Mouse (Mus musculus): ENCODE measurements around the gene Zfp710. TPM values are rescaled to one million over a fixed set of nuclear protein-coding genes. Genes with fewer than 3 reads are reported as not detected.

Gene Zfp710
- total and polyA plus RNA-seq, 3 experiments: 7.6 to 16.2 (median 14.4) TPM

DNA sequence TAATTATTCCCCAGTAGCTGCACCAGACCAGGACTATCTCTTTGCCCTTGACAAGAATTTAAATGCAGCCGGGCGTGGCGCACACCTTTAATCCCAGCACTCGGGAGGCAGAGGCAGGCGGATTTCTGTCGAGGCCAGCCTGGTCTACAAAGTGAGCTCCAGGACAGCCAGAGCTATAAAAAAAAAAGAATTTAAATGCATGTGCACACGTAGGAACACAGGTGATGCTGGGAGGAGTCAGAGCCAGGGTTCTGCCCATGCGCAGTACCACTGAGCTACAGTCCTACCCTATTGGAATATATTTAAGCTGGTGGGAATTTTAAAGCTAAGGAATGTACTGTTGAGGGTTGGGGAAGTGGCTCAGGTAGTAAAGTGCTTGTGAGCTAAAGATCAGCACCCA lies 6.4 kb downstream of the Zfp710 start:
- Histone ChIP-seq H3K4me3 (replicated peaks in 1 of 3; ENCODE audit: low read depth in 2 of 3, low read length in 2 of 3, poor library complexity in 1 of 3) (no peak overlapping the region), H3K27ac (ENCODE audit: insufficient read depth, low read depth) (no peak overlapping the region), H3K27me3 (replicated peaks) (no peaks in the 10 kb centered on the region), H3K9ac (ENCODE audit: insufficient read depth, low read depth) (no peak overlapping the region), H3K79me2 (replicated peaks; ENCODE audit: control insufficient read depth, extremely low read depth, insufficient read depth, poor library complexity, severe bottlenecking) (peaks cover 74% of the 10 kb centered on the region), H3K4me2 (ENCODE audit: insufficient read depth, low read depth, poor library complexity, severe bottlenecking) (no peak overlapping the region), H3K36me3 (replicated peaks in 1 of 2; ENCODE audit: control insufficient read depth in 1 of 2, insufficient read depth in 1 of 2, low read length in 1 of 2) (peaks cover 0 to 24% of the 10 kb centered on the region in 2 experiments), H3K9me3 (replicated peaks; ENCODE audit: low read length) (no peaks in the 10 kb centered on the region), H3K4me1 (ENCODE audit: control insufficient read depth in 1 of 2, insufficient read depth in 2 of 2) (peaks cover 27 to 68% of the 10 kb centered on the region in 2 experiments)
- TF ChIP-seq PAX5 (IDR thresholded peaks at IDR 0.05; ENCODE audit: low read length): no peak
- TF ChIP-seq GABPA (IDR thresholded peaks at IDR 0.05; ENCODE audit: insufficient replicate concordance, low read depth, low read length): no peak
- TF ChIP-seq USF2 (conservative IDR thresholded peaks at IDR 0.05; ENCODE audit: low read depth, low read length): no peak
- no peak for TF ChIP-seq USF1 (IDR thresholded peaks at IDR 0.05; ENCODE audit: low read depth, low read length)
- TF ChIP-seq TCF12 (IDR thresholded peaks at IDR 0.05; ENCODE audit: low read depth, low read length): no peak
- TF ChIP-seq MAFK (IDR thresholded peaks at IDR 0.05; ENCODE audit: insufficient replicate concordance, low read length): no peak
- TF ChIP-seq EP300 (IDR thresholded peaks at IDR 0.05; ENCODE audit: low read length): no peak
- TF ChIP-seq TBP (conservative IDR thresholded peaks at IDR 0.05; ENCODE audit: low read depth, low read length): no peak
- no peak for TF ChIP-seq NRF1 (IDR thresholded peaks at IDR 0.05; ENCODE audit: low read depth, low read length)
- in situ Hi-C loops (cut with MboI; ENCODE audit: low pct_ligation_motif_present, low pct_unique_long_range_greater_than_20kb, low sequenced_read_pairs) (no loop called here), dilution Hi-C loops (cut with MboI; ENCODE audit: extremely low pct_ligation_motif_present, extremely low pct_unique_long_range_greater_than_20kb, low sequenced_read_pairs) (no loop called here)
- no peak for DNase-seq (ENCODE audit: extremely low read depth)

DNA sequence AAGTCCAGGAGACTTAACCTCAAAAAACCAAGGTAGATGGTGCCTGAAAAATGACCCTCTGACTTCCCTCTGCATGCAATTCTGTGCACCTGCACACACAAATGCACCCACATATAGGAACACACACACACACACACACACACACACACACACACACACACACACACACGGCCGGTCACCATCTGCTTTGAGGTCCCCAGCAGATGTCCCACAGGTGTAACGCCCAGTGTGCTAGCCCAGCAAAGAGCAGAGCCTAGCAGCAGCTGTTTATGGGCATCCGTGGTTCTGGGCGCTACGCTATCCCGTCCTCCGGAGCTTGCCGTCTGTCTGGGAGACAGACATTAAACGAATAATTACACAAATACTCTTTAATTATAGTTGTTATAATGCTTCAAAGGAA lies 6.9 kb downstream of the Zfp710 start:
- Histone ChIP-seq H3K9me3 (replicated peaks; ENCODE audit: low read length) (no peaks in the 10 kb centered on the region), H3K4me2 (ENCODE audit: insufficient read depth, low read depth, poor library complexity, severe bottlenecking) (peak overlapping the region; percentile 96), H3K4me1 (ENCODE audit: control insufficient read depth in 1 of 2, insufficient read depth in 2 of 2) (peaks cover 27 to 73% of the 10 kb centered on the region in 2 experiments), H3K79me2 (replicated peaks; ENCODE audit: control insufficient read depth, extremely low read depth, insufficient read depth, poor library complexity, severe bottlenecking) (peaks cover 74% of the 10 kb centered on the region), H3K36me3 (replicated peaks in 1 of 2; ENCODE audit: control insufficient read depth in 1 of 2, insufficient read depth in 1 of 2, low read length in 1 of 2) (peaks cover 0 to 24% of the 10 kb centered on the region in 2 experiments), H3K27me3 (replicated peaks) (no peaks in the 10 kb centered on the region), H3K4me3 (replicated peaks in 1 of 3; ENCODE audit: low read depth in 2 of 3, low read length in 2 of 3, poor library complexity in 1 of 3) (peak overlapping the region in 1 of 3 experiments; percentile 26), H3K27ac (ENCODE audit: insufficient read depth, low read depth) (peak overlapping the region; percentile 13; the same call in 1 of the 2 replicates), H3K9ac (ENCODE audit: insufficient read depth, low read depth) (no peak overlapping the region)
- TF ChIP-seq ETS1 (conservative IDR thresholded peaks at IDR 0.05; ENCODE audit: low read depth, low read length) (no peak), MEF2A (IDR thresholded peaks at IDR 0.05; ENCODE audit: borderline replicate concordance, low read depth, low read length) (no peak), TCF12 (IDR thresholded peaks at IDR 0.05; ENCODE audit: low read depth, low read length) (peak; percentile 66; the same call in 1 of the 2 replicates), MYC (IDR thresholded peaks at IDR 0.05; ENCODE audit: low read depth, low read length) (no peak), MAZ (IDR thresholded peaks at IDR 0.05; ENCODE audit: low read depth, low read length) (no peak)
- in situ Hi-C loops (cut with MboI; ENCODE audit: low pct_ligation_motif_present, low pct_unique_long_range_greater_than_20kb, low sequenced_read_pairs) (no loop called here), dilution Hi-C loops (cut with MboI; ENCODE audit: extremely low pct_ligation_motif_present, extremely low pct_unique_long_range_greater_than_20kb, low sequenced_read_pairs) (no loop called here)
- DNase-seq (ENCODE audit: extremely low read depth): no peak

Measured in CH12.LX (cell line).